Mouse (Mus musculus) common myeloid progenitor, adult 5-6 weeks (primary cell): ENCODE data around the gene Tmem26. TPM values are rescaled to one million over a fixed set of nuclear protein-coding genes. Genes with fewer than 3 reads are reported as not detected.
"Not testable (repeated sequence)": the region's sequence is repeated elsewhere in the genome, so short reads cannot be mapped to it uniquely, and the experiment has no call there.

ENCODE experiments used
- ATAC-seq: replicated peaks from 2 replicates; pipeline ENCODE4 v1.8.0; 2016; ENCODE audit warnings: low read depth, mild to moderate bottlenecking, moderate TSS enrichment, inconsistent platforms; ENCODE audit not compliant: poor library complexity, severe bottlenecking
- total RNA-seq: library from RNA; stranded (forward); fragments of 200-1000, 187-1606 nt; gene quantifications from 2 replicates; pipeline ENCODE4 v1.2.3, GENCODE M21; 2017

Gene Tmem26
- total RNA-seq, 1 experiment from 2014 or later: 0.23 TPM

DNA sequence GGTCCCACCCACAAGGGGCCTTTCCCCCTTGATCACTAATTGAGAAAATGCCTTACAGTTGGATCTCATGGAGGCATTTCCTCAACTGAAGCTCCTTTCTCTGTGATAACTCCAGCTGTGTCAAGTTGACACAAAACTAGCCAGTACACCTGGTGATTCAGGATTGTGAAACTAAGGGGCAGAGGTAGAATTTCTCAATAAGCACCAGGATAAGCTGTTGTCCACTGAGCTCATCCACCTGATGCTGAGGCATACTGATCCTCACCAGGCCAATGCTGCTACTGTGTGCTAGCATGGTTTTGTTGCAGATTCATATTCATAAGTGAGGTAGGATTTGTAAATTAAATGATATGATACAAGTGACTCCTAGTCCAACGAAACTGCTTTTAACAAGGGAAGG is 15.5 kb downstream of the Tmem26 start:
- ATAC-seq: not testable (repeated sequence)

DNA sequence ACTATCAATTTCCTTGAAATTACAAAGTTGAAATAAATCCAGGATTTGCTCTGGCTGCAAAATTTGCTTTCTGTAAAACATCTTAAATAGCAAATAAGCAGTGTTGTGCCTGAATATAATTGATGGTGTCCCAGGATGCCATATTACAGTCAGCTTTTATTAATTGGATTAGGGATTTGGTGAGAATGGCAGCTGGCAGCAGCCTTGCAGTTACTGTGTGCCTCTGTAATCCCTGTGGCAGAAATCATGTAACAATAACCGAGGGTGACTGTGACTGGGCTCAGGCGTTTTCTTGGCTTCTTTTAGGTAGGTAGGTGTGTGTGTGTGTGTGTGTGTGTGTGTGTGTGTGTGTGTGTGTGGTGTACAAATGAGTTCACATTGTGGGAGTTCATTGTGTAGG is 16.8 kb downstream of the Tmem26 start:
- ATAC-seq: no peak

DNA sequence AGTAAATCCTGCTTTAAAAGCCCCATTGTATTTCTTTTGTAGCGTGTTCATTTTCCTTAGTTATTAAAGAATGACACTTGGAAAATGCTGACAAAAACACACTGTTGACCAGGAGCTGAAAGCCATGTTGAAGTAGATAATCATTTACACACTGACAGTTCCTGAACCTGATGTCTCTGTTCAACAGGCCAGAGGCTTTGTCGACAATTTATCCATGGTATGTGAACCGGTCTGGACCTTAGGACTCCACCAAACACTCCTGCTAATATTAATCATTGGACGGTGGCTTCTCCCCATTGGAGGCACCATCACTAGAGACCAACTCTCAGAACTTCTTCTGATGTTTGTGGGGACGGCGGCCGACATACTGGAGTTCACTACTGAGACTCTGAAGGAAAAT is 27.5 kb downstream of the Tmem26 start:
- no peak for ATAC-seq

DNA sequence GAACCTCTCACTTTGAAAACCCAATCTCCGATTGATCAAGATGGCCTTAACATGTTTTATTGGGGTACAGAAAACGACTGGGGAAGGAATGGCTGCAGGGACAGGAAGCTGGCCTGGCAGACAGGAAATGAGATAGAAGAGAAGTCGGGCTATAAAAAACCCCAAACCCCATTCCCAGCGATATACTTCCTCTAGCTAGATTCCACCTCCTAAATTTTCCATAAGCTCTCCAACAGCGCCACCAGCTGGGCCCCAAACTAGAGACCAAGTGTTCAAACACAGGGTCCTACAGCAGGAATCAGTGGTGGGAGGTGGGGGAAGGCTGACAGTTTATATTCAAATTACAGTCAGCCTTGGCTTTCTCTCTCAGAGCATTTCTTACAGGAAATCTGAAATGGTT is 35.8 kb downstream of the Tmem26 start:
- peak; percentile 95 for ATAC-seq

DNA sequence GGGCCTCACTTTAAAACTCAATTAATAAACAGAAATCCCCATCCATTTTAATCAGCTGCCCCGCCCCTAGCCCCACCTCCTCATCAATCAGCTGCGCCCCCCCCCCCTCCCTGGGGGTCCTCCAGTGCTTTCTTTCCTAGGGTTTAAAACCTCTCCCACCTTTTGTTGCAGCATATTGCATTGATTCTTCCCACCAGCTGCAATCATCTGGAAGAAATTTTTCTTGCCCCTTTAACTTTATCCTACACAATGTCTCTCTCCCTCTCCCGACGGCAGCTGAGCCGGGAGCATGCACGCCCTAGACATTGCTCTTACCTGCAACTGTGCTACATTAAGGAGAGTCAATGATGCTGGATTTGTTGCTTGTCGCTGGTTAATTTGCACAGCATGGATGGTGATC is 36.3 kb downstream of the Tmem26 start:
- ATAC-seq: no peak

DNA sequence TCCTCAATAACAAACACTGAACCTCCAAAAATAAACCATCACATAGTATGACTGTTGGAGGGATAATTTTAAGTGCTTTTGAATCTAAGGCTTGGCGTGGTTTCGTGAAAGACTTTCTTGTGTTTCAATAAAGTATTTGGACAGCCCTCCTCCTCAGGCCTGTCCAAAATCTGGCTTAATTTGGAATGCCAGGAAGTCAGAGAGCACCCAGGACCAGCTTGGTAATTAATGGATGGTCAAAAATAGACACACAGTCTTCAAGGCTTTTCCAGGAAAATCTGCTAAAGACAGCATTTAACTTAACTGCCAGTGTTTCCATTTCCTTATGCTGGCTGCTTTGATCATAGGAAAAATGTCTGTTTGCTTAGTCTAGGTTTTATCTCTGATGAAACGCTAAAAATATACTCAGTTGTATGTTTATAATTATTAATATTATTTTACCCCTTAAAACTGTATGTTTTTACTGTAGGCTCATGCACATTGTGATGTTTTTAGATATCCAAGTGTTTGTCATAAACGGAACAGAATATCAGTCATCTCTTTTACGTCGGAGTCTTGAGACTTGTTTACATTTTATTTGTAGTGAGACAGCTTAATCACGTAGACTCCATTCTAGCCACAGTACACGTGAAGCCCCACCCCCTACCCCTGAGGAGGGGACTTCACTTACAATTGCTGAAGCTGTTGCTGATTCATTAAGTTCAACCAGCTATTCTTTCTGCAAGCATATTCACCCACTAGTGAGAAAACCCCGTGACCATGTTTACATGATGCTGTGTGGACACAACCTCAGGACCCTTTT is 57.8 kb downstream of the Tmem26 start:
- no peak for ATAC-seq

DNA sequence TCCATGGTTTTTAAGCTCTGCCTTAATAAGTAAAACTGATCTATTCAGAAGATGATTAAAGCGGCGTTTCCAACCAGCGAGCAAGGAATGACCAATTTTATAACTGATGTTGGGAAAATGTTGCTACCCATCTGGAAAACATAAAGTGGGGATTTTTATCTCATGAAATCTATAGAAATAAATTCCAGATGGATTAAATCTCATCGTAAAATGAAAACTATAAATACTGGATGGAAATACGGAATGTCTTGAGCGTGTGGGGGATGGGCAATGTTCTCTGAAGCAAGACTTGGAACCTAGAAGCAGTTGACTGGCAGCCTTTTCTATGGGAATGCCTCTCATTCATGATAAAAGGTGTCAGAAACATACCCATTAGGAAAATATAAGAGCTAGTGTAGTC is 59.3 kb downstream of the Tmem26 start:
- no peak for ATAC-seq

DNA sequence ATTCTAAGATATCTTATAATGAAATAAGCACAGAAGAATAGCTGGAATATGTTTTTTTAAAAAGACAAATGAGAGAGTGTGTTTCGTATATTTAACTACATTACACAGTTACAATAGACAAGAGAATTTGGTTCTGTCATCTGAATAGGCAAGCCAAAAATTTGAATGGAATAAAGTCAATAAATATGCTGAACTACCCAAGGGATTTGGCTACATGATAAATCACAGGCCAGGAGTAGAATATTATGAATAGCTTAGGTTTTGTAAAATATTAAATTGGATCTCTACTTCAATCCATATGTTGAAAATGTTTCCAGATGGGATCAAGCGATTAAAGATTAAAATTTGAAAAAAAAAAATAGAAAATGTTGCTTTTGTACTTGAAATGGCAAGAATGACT is 60.4 kb downstream of the Tmem26 start:
- no peak for ATAC-seq

DNA sequence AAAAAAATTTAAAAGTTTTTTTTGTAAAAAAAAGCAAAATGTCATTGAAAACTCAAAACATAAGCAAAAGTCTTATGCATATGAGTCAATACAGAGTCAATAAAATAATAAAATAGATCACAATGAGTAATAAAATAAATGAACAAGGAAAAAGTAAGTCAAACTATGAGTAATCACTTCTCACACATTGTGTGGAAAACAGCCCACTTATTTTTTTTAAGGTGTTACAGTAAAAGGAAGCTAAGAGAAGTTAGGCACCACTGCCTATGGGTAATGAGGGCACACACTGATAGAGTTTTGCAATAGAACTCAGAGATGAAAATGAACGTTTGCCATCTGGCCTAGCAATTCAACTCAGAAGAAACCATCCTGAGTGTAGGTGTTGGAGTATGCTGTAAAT is 61.0 kb downstream of the Tmem26 start:
- ATAC-seq: no peak

DNA sequence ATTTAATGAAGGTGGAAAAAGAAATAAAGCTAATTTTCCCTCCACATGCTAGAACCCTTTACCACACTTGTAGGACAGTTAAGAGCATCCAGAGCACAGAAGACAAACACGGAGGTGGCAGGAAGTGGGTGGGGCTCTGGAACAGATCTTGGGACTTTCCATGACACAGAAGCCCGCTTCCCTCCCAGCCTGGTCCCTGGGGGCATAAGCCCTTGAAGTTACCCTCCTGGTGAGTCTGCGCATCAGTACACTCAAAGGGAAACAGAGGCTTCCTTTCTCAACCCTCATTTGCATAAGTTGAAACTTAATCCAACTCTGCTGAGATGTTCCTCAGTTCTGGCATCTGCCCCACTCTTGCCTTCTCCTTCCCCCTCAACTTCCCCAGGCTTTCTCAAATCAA is 72.0 kb downstream of the Tmem26 start:
- ATAC-seq: peak; percentile 42

DNA sequence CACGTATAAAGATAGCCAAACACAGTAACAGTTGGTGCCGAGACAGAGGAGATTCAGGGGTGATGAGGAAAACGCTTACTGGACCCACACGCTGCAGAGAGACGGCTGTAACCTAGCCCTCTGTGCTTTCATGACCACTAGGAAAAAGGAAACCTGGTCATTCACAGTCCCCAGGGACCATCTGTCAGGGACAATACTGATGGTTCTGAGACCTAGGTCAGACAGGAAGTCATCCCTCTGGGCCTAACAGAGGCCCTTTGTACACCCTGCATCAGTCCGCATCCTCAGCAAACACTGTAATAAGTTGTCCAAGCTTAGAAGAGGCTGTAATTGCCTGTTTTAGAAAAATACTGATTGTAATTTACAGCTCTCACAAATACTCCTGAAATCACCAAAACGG is 76.4 kb downstream of the Tmem26 start:
- no peak for ATAC-seq

DNA sequence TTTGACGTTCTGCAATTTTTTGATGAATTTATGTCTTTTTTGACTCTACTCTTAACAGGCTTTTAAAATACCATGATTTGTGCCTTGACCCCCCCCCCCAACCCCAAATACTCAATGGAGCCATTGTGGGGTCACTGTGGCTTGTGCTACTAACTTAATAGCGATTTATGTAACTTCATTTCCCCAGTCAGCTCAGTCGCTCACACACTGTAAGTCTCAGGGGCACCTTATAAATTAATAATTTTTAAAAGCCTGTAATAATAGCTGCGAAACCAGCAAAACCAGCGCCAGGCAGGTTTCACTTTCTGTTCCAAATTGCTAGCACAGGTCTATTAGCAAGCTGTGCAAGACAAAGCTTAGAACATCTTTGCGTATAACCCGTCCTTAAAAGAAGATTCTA is 76.9 kb downstream of the Tmem26 start:
- no peak for ATAC-seq

DNA sequence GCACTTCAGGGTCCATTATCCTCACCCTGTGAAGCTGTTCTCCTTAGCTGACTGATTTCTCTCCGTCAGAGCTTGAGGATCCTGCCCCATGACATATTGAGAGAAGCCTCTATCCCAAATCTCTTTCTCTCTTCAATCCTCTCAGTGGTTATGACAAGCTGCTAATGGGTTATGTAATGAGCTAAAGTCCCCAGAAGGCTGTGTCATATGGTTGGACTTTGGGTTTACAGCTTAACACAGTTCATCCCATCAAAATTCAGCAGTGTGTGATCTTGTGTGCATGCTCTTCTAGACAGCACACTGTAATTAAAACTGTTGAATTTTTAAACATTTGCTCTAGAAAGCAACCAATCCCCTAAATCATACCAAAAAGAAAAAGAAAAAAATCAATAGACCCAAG is 82.9 kb downstream of the Tmem26 start:
- ATAC-seq: no peak

DNA sequence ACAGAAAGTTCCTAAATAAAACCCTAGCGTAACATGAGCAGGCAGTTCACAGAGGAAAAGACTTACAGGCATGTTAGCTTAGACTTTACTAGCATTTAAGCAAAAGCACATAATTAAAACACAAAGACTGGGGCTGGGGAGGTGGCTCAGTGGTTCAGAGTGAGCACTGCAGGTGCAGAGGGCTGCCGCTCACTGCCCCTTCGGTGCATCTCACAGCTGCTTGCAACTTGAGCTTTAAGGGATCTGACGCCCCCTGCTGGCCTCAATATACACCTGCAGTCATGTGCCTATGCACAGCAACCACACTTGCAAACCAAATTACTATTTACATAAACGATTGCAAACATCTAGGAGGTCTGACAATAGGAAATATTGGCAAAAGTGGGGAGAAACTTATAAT is 87.5 kb downstream of the Tmem26 start:
- ATAC-seq: no peak

DNA sequence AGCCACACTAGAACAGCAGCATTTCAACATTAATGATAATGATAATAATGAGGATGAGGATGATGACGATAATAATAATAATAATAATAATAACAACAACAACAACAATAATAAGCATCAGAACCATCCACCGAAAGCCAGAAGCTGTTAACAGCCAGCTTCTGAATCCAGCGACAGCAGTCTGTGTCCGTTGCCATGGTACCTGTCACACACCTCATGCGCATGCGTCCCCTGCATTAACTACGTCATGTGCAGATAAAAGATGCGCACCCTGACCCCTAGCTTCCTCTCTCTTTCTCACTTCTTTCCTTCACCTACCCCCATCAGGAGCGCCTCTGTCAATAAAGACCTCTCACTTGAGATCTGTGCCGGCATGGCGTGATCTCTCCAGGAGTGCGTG is 89.3 kb downstream of the Tmem26 start:
- no peak for ATAC-seq

DNA sequence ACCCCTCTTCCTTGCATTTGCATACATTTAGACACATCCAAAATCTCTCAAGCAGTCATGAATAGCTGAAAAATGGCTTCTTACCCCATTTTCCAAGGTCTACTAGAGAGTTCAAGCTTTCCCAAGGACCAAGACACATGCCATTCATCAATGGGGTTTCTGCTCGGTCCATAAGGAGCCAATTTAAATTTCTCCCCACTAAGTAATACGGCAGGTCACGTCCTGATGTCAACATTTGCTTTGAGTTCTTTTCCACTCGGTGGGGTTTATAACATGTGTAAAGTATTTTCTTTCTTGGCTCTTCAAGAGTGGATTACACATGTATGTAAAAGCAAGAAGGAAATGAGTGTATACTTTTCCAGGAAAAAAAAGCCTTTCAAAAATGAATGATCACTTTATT is 93.8 kb downstream of the Tmem26 start:
- no peak for ATAC-seq

DNA sequence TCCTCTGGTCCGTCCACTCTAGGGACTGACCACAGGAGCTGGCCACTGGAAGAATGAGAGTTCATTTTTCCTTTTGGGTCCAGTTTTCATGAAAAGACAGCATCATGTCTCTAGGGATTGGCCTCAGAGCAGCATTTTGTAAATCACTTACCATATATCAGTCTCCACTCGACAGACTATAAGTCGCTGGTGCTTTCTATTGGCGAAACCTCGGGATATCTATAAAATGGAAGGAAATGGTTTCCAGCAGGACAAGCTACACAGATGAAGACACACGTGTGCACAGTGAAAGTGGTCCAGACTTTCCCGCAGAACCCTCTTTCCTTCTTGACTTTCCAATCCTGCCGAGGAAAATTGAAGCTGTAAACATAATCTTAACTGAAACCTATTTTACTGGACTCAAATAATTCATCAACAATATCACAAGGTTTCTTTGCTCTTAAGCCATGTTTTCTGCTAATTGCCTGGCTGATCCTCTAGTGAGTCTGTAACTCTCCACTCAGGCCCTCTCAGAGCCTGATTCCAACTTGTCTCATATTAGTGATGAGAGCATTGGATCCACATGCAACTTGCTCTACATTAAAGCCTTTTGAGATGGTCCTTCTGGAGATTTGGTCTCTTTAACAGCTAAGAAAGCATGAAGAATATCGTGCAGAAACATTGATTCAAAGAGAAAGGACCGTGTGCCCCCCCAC is 94.8 kb downstream of the Tmem26 start:
- ATAC-seq: no peak

DNA sequence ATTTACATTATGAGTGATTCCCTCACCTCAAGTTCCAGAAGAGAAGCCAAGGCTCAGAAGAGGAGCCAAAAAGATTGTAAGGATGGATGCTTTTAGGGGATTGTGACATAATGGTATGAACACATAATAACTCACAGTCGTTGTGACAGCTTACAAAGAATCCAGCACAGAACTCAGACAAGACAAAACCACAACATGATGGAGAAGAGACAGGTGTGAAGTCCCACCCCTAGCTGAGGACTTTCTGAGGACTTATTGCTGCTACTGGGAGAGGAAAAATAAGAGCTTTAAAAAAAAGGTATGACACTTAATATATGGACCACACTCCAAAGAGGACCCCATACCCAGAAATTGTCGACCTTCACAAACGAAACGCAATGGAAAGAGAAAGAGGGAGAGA is 101.1 kb downstream of the Tmem26 start:
- no peak for ATAC-seq
